Mouse (Mus musculus) testis, adult 2 months (tissue): Measurements from ENCODE around the gene Tln2.

ENCODE experiments used
- CTCF ChIP-seq: fragments of 200-500 bp; IDR thresholded peaks from 2 replicates; pipeline ENCODE4 v1.5.1; 2012; ENCODE audit warnings: low read depth, mild to moderate bottlenecking, inconsistent platforms, low read length, moderate library complexity; ENCODE audit not compliant: control insufficient read depth, insufficient read depth, insufficient replicate concordance
- POLR2A ChIP-seq: fragments of 200-500 bp; IDR thresholded peaks from 2 replicates; pipeline ENCODE4 v1.6.1; 2012; ENCODE audit warnings: low read depth, mild to moderate bottlenecking, inconsistent platforms, low read length, moderate library complexity; ENCODE audit not compliant: control insufficient read depth

- TF ChIP-seq POLR2A = no peak
- no peak for TF ChIP-seq CTCF
Observed at GRCm38 (mm10) chr9:67607786-67608366, 48.4 kb upstream of the Tln2 start.
